Mouse (Mus musculus) heart, embryonic 10.5 days (tissue): Measurements from ENCODE around the gene Pou2f2. TPM values are rescaled to one million over a fixed set of nuclear protein-coding genes. Genes with fewer than 3 reads are reported as not detected.

Source experiments
- DNase-seq: peaks from one replicate; pipeline ENCODE4 v3.0.0-alpha.2; 2017; ENCODE audit warnings: low spot score
- H3K27ac ChIP-seq: fragments of 300-500 bp; sonication (generic); 2 replicates; pipeline ENCODE4 v1.5.1; 2016; ENCODE audit warnings: mild to moderate bottlenecking
- H3K27me3 ChIP-seq: fragments of 300-500 bp; sonication (generic); 2 replicates; pipeline ENCODE4 v1.6.1; 2016; ENCODE audit warnings: mild to moderate bottlenecking; ENCODE audit not compliant: poor library complexity, insufficient read depth, severe bottlenecking
- H3K36me3 ChIP-seq: fragments of 300-500 bp; sonication (generic); 2 replicates; pipeline ENCODE4 v1.6.1; 2016; ENCODE audit warnings: mild to moderate bottlenecking, moderate library complexity
- H3K4me1 ChIP-seq: fragments of 300-500 bp; sonication (generic); 2 replicates; pipeline ENCODE4 v1.6.1; 2016; ENCODE audit warnings: mild to moderate bottlenecking
- H3K4me3 ChIP-seq: fragments of 300-500 bp; sonication (generic); 2 replicates; pipeline ENCODE4 v1.5.1; 2016; ENCODE audit warnings: mild to moderate bottlenecking, moderate library complexity
- H3K9me3 ChIP-seq: fragments of 300-500 bp; sonication (generic); 2 replicates; pipeline ENCODE4 v1.6.1; 2016; ENCODE audit warnings: mild to moderate bottlenecking, moderate library complexity
- WGBS: fragments of 180-500 bp; shearing (Covaris S2); methylation state at CpG from one replicate; pipeline ENCODE4 v1.1.7; 2016; 5-methylcytosine and 5-hydroxymethylcytosine counted together
- polyA plus RNA-seq: library from polyadenylated mRNA; unstranded; fragments of >200 nt; fragmentation: Nextera tagmentation; extraction: Ambion mirVana; gene quantifications from 2 replicates; pipeline ENCODE4 v1.2.1, GENCODE M21; 2016

The Pou2f2 gene
- polyA plus RNA-seq, 1 experiment from 2014 or later = 0.73 TPM

GRCm38 (mm10) chr7:25127971-25128370, 51.6 kb downstream of the Pou2f2 start:
- no peak overlapping the region for H3K4me3 ChIP-seq
- H3K27ac ChIP-seq = no peak overlapping the region
- peaks cover 8% of the 10 kb centered on the region for H3K4me1 ChIP-seq
- WGBS = 59% methylated on average over 9 of the region's 9 CpGs
- no peak for DNase-seq
- H3K9me3 ChIP-seq = no peaks in the 10 kb centered on the region
- H3K27me3 ChIP-seq = peaks cover 44% of the 10 kb centered on the region
- H3K36me3 ChIP-seq = no peaks in the 10 kb centered on the region

- Histone ChIP-seq H3K4me1 (peaks cover 6% of the 10 kb centered on the region), H3K27ac (no peak overlapping the region), H3K27me3 (peaks cover 25% of the 10 kb centered on the region), H3K36me3 (no peaks in the 10 kb centered on the region), H3K4me3 (no peak overlapping the region), H3K9me3 (no peaks in the 10 kb centered on the region)
- DNase-seq = no peak
- WGBS = 79% methylated on average over 10 of the region's 10 CpGs
These were observed 53.7 kb downstream of the Pou2f2 start for GRCm38 (mm10) chr7:25125716-25126281.

- Histone ChIP-seq H3K9me3 (no peaks in the 10 kb centered on the region), H3K4me1 (peaks cover 22% of the 10 kb centered on the region), H3K27me3 (peaks cover 8% of the 10 kb centered on the region), H3K27ac (peak overlapping the region; percentile 8; the same call in 1 of the 2 replicates), H3K4me3 (no peak overlapping the region), H3K36me3 (no peaks in the 10 kb centered on the region)
- DNase-seq = no peak
- WGBS = 63% methylated on average over 13 of the region's 13 CpGs
These were observed 58.2 kb downstream of the Pou2f2 start for GRCm38 (mm10) chr7:25121240-25121786.

GRCm38 (mm10) chr7:25120061-25120834, 59.3 kb downstream of the Pou2f2 start:
- Histone ChIP-seq H3K4me1 (peaks cover 26% of the 10 kb centered on the region), H3K36me3 (no peaks in the 10 kb centered on the region), H3K4me3 (no peak overlapping the region), H3K27ac (0 out of 2 replicates have a peak overlapping the region, but pooled peaks have one; percentile 10), H3K27me3 (peaks cover 19% of the 10 kb centered on the region), H3K9me3 (no peaks in the 10 kb centered on the region)
- DNase-seq = no peak
- WGBS = 62% methylated on average over 25 of the region's 25 CpGs

- Histone ChIP-seq H3K27ac (no peak overlapping the region), H3K9me3 (no peaks in the 10 kb centered on the region), H3K4me3 (no peak overlapping the region), H3K27me3 (peaks cover 25% of the 10 kb centered on the region), H3K4me1 (peaks cover 12% of the 10 kb centered on the region), H3K36me3 (no peaks in the 10 kb centered on the region)
- DNase-seq = no peak
- 77% methylated on average over 16 of the region's 16 CpGs for WGBS
These were observed 66.4 kb downstream of the Pou2f2 start for GRCm38 (mm10) chr7:25112956-25113603.

GRCm38 (mm10) chr7:25112178-25112955, 67.2 kb downstream of the Pou2f2 start:
- Histone ChIP-seq H3K4me1 (peaks cover 18% of the 10 kb centered on the region), H3K27ac (no peak overlapping the region), H3K9me3 (no peaks in the 10 kb centered on the region), H3K4me3 (no peak overlapping the region), H3K36me3 (no peaks in the 10 kb centered on the region), H3K27me3 (peaks cover 25% of the 10 kb centered on the region)
- no peak for DNase-seq
- 84% methylated on average over 17 of the region's 17 CpGs for WGBS

- no peaks in the 10 kb centered on the region for H3K9me3 ChIP-seq
- WGBS = 70% methylated on average over 9 of the region's 9 CpGs
- no peak overlapping the region for H3K4me3 ChIP-seq
- DNase-seq = no peak
- peaks cover 10% of the 10 kb centered on the region for H3K27me3 ChIP-seq
- H3K36me3 ChIP-seq = no peaks in the 10 kb centered on the region
- peaks cover 28% of the 10 kb centered on the region for H3K4me1 ChIP-seq
- H3K27ac ChIP-seq = no peak overlapping the region
These were observed 69.2 kb downstream of the Pou2f2 start for GRCm38 (mm10) chr7:25110336-25110735.

- WGBS = 75% methylated on average over 12 of the region's 12 CpGs
- no peak overlapping the region for H3K27ac ChIP-seq
- H3K4me3 ChIP-seq = no peak overlapping the region
- H3K36me3 ChIP-seq = no peaks in the 10 kb centered on the region
- DNase-seq = no peak
- peaks cover 29% of the 10 kb centered on the region for H3K4me1 ChIP-seq
- no peaks in the 10 kb centered on the region for H3K9me3 ChIP-seq
- H3K27me3 ChIP-seq = peaks cover 8% of the 10 kb centered on the region; the same call in 1 of the 2 replicates
These were observed 70.2 kb downstream of the Pou2f2 start for GRCm38 (mm10) chr7:25109355-25109754.

GRCm38 (mm10) chr7:25106790-25107502, 72.6 kb downstream of the Pou2f2 start:
- Histone ChIP-seq H3K9me3 (no peaks in the 10 kb centered on the region), H3K4me3 (peak overlapping the region; percentile 27; the same call in 1 of the 2 replicates), H3K27ac (peak overlapping the region; percentile 77), H3K36me3 (no peaks in the 10 kb centered on the region), H3K27me3 (peaks cover 18% of the 10 kb centered on the region; the same call in 1 of the 2 replicates), H3K4me1 (peaks cover 29% of the 10 kb centered on the region)
- DNase-seq = peak; percentile 81
- 34% methylated on average over 16 of the region's 17 CpGs for WGBS

- no peaks in the 10 kb centered on the region for H3K9me3 ChIP-seq
- H3K4me3 ChIP-seq = no peak overlapping the region
- H3K27ac ChIP-seq = no peak overlapping the region
- DNase-seq = peak; percentile 88
- no peaks in the 10 kb centered on the region for H3K36me3 ChIP-seq
- H3K4me1 ChIP-seq = peaks cover 28% of the 10 kb centered on the region
- WGBS = 15% methylated on average over 17 of the region's 17 CpGs
- peaks cover 18% of the 10 kb centered on the region; the same call in 1 of the 2 replicates for H3K27me3 ChIP-seq
These were observed 73.9 kb downstream of the Pou2f2 start for GRCm38 (mm10) chr7:25105411-25106160.

- no peak for DNase-seq
- no peaks in the 10 kb centered on the region for H3K9me3 ChIP-seq
- H3K36me3 ChIP-seq = no peaks in the 10 kb centered on the region
- no peak overlapping the region for H3K27ac ChIP-seq
- H3K4me1 ChIP-seq = no peaks in the 10 kb centered on the region
- H3K27me3 ChIP-seq = peaks cover 50% of the 10 kb centered on the region
- H3K4me3 ChIP-seq = no peak overlapping the region
- 43% methylated on average over 4 of the region's 4 CpGs for WGBS
These were observed 79.9 kb downstream of the Pou2f2 start for GRCm38 (mm10) chr7:25099581-25099980.
